Mouse (Mus musculus): Measurements from ENCODE around the gene Cmtm7.

GRCm38 (mm10) chr9:114767507-114767906 lies 14.1 kb downstream of the Cmtm7 start:
- TF ChIP-seq EP300 (IDR thresholded peaks at IDR 0.05; ENCODE audit: low read depth) (no peak), CTCF (IDR thresholded peaks at IDR 0.05; ENCODE audit: low read depth) (no peak)

All from heart, postnatal 0 days (tissue).